Mouse (Mus musculus) MEL-GATA-1-ER (cell line): ENCODE results near the gene Crebzf.

Source experiments
- DNase-seq: peaks from one replicate; pipeline ENCODE4 v3.0.0-alpha.2; 2012; ENCODE audit warnings: low read depth; ENCODE audit errors: extremely low read depth

The Crebzf gene

GRCm38 (mm10) chr7:90476313-90477245, 34.0 kb downstream of the Crebzf start, which contains the start of gene Dlg2:
Dlg2 (plus strand) TSS chr7:90476672.
- DNase-seq, result no peak

DNA sequence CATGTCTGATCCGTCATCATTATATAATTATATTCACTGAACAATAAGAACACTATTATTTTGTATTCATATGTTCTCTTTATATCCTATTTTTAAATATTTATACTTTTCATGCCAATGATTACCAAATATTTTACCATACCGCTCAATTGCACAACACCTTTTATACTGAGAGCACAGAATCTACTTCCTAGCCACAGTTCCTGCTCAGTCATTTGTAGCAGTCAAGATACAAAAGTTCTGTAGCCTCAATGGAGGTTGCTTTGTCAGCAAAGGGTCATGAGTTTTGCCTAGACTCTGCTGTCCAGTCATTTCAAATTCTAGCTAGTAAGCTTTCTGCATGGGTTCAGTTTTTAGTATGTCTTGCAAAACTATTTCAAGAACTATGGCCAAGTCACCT, 40.1 kb downstream of the Crebzf start:
- no peak for DNase-seq
